Mouse (Mus musculus): ENCODE data around the gene Mrgprb4. TPM values are rescaled to one million over a fixed set of nuclear protein-coding genes. Genes with fewer than 3 reads are reported as not detected.

The Mrgprb4 gene
- total RNA-seq (2022): not detected

DNA sequence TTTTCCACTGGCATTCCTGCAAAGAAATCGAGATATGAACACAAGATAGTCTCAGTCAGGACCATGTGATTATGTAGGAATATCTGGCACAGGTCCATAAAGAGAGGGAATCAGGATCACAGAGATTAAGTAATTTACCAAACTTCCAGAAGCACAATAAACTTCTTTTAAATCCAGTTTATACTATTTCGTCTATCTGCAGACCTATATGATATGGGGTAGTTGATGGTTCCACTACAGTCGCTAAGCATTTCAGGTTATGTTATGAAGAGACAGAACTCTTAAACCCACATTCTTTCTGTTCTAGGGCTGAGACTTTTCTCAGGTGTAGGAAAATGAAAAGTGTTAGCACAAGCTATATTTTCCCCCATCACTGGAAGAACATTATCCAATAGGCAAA is at the start of gene Mrgprb4:
Gene Mrgprb4, minus strand, starts transcription at position 101 of the 400 bp plus-strand sequence.
- DNase-seq (ENCODE audit: low spot score in 2 of 2): no peak

DNA sequence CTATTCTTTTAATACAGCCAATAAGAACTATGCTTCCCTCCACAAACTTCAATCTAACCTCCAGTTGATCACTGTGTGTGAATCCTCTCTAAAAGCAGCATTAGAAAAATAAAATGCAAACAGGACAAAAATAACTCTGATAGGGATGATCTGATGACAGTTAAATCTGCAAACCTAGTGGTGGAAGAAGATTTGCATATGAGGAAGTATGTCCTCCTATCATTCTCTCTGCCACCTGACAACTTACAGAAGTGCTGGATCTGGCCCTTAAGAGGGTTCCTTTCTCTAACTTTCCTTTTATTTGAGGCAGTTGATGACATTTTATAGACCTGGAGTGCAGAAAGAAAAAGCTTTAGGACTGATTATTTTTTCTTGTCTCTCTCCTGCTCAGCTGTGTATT is 27.0 kb upstream of the Mrgprb4 start:
- no peak for DNase-seq (ENCODE audit: low spot score in 2 of 2)

DNA sequence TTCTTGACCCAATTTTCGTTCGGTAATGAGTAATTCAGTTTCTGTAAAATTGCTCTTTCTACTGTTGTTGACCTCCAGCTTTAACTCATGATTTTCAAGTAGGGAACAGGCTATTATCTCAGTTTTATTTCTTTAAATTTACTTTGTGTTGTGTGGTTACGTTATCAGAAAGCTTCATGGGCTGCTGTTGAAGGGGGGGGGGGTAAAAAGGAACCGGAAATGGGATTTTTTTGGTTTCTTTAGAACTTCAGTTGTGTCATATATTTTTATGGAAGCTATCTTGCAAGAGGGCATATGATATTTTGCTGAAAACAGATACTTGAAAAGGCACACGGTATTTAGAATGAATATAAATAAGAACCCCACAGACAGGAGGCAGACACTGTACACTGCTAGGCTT is 26.0 kb upstream of the Mrgprb4 start:
- DNase-seq (ENCODE audit: low spot score in 2 of 2): no peak

DNA sequence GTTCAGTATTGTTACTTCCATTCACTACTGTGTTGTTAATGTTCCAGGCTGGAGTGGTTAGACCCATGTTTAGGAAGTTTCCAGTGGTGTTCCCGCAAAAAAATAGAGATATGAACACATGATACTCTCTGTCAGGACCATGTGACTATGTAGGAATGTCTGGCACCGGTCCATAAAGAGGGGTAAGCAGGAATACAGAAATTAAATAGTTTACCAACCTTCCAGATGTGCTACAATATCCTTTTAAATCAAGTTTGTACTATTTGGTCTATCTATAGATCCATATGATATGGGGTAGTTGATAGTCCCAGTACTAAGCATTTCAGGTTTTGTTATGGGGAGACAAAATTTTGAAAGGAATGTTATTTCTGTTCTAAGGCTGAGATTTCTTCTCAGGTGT is 30.2 kb downstream of the Mrgprb4 start, which contains the start of gene Mrgprb5:
Gene Mrgprb5, minus strand, starts transcription at position 101 of the 400 bp plus-strand sequence.
- no peak for DNase-seq (ENCODE audit: low spot score in 2 of 2)

DNA sequence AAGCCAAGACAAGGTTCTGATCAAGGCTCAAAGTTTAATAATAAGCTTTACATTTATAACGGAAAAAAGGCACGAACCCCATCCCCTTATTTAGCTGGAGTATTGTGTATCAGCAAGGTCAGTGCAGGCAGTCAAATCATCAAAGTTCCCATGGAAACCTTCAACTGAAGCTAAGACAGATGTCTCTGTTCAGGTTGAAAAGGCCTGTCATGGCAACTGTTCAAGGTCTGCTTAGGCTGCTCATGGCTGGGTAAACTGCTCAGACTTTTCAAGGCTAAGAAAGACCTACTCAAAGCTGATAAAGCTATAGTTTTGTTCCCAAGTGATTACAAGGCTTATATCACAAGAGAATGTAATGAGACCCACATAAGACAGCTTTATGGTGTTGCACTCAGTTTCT is 31.6 kb downstream of the Mrgprb4 start:
- no peak for DNase-seq (ENCODE audit: low spot score in 2 of 2)

Other genes with a start within 250 kb of the Mrgprb4 start
- gene Mrgpra4, start 217.2 kb downstream of the Mrgprb4 start, total RNA-seq (2022): not detected
- not detected for gene Mrgprx1, start 171.7 kb downstream of the Mrgprb4 start, total RNA-seq (2022)
- gene Mrgprb5, start 30.3 kb downstream of the Mrgprb4 start, total RNA-seq (2022): not detected
- gene Mrgprb8, start 189.2 kb upstream of the Mrgprb4 start, total RNA-seq (2022): not detected